Mouse (Mus musculus) ovary, adult 18-20 months (tissue): ENCODE measurements at regions not wholly inside any gene's neighbourhood (a gene's known extent, or its start where the extent isn't known, plus 50 kb on each side); places are given as distances from the start of the nearest gene placed in this dataset.

Experiments used
- DNase-seq: peaks from one replicate; pipeline ENCODE4 v3.0.0; 2022; ENCODE audit warnings: low spot score, mixed read lengths

DNA sequence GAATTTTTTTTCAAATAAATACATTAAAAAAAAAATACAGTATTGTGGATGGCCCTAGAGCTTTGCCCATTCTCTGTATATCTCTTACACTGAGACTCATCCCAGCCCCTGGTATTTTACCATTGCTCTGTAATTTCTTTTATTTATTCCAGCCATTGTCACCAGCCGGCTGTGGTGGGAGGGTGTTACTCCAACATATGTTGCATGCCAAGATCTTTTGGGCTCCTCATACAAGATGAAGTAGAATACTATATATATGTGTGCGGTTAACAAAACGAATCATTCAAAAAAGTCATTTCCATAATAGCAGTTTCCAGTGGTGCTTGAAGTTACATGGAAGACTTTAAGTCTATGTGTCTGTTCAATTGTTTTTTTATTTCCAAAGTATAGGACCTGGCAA, 268.0 kb upstream of the Npvf start:
- no peak for DNase-seq

DNA sequence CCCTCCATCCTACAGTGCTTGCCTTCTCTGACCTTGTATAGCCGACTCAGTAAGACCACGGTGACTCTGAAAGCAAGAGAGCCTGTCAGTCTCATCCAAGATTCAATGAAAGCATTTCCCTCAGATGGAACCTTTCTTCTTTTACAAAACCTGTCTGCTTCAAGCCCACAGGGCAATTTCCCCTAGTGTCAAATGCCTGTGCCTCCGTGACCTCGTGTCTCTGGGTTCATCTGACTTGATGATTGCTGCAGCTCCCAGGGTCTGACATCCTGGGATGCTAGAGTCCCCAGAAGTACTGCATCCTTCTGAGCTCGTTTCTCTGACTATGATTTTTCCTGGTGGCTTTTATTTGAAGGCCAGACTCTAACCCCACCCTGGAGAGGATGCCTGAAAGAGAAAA, 270.3 kb upstream of the Npvf start:
- DNase-seq = no peak

DNA sequence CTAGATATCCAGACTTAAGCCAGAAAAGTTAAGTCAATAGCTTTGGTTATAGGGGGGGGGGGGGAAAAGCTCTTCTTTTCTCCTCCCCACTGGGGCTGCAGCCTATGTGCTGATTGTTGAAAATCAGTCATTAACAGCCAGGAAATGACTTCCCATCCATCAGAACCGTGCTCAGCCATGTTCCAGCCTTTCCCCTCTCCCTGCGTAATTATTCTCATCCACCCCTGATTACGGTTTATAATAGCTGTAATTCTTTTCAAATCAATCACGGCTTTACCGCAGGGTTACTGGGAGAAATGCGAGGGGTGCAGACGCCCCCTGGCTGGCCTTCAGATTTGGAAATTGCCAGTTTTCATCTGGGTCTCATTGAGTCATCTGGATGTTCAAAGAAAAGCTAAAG, 270.8 kb upstream of the Npvf start:
- DNase-seq = no peak

- DNase-seq = no peak
Observed at GRCm38 (mm10) chr6:50926313-50926712, 272.1 kb upstream of the Npvf start.

GRCm38 (mm10) chr6:50929503-50929902, 275.3 kb upstream of the Npvf start:
- no peak for DNase-seq

GRCm38 (mm10) chr6:50933510-50933909, 279.3 kb upstream of the Npvf start:
- DNase-seq = no peak

DNA sequence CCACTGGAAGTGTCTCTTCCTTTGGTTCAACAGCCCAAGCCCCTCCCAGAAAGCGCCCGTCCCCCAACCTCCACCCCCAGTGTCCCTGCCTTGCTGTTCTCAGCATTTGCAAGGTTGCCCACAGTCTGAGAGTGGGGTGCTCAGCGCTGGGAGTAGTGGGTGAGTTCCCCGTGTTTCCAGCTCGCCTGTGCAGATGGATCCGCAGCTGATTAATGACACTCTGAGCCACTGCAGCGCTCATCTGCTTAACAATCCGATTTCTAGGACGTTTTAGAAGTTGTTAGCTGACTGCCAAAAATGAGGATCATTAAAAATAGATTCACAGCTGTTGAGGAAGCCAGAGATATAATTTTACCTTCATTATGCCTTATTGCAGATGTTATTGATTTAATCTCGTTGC, 280.0 kb upstream of the Npvf start:
- no peak for DNase-seq

GRCm38 (mm10) chr6:50936306-50936705, 282.1 kb upstream of the Npvf start:
- DNase-seq = no peak

DNA sequence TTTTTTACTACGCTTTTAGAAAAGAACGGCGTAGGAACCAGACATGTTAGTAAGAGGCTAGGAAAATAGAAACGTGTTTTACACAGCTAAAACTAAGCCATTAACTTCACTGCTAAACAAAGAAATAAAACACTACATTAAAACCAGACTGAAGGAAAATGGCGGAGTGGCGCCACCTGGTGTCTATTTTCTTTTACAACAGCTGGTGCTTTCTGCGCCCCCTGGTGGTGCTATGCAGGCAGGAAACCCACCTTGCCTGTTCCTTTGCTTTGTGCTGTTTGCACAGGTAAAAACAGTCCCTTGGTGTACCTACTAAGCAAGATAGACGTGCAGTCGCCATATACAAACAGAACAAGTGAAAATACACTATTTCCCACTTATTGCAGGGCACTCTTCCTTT, 282.9 kb upstream of the Npvf start:
- no peak for DNase-seq

- no peak for DNase-seq
Observed at GRCm38 (mm10) chr6:50938879-50939278, 284.6 kb upstream of the Npvf start.

- DNase-seq = no peak
Observed at GRCm38 (mm10) chr6:50939440-50939839, 285.2 kb upstream of the Npvf start.

- no peak for DNase-seq
Observed at GRCm38 (mm10) chr6:50940118-50940517, 285.9 kb upstream of the Npvf start.

GRCm38 (mm10) chr6:50940641-50941398, 286.6 kb upstream of the Npvf start:
- no peak for DNase-seq

DNA sequence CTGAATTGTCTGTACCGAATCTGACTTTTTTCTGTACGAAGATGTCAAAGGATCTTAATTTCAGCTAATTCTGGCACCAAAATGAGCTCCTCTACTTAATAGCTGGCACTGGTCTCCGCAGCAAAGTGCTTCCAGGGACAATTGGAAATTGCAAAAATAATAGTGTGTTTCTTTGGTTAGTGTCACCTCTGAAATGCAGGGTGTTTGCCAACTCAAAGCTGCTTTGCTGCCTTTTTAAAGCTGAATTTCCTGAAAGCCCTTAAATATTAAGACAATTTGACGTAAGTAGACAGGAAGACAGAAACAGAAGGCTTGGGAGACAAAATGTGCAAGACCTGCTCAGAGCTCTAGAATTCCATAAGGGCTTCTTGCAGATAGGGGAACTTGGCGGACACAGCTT, 288.5 kb upstream of the Npvf start:
- no peak for DNase-seq

GRCm38 (mm10) chr6:50948061-50948460, 293.8 kb upstream of the Npvf start:
- DNase-seq = no peak

- no peak for DNase-seq
Observed at GRCm38 (mm10) chr6:50949361-50949760, 295.1 kb upstream of the Npvf start.

DNA sequence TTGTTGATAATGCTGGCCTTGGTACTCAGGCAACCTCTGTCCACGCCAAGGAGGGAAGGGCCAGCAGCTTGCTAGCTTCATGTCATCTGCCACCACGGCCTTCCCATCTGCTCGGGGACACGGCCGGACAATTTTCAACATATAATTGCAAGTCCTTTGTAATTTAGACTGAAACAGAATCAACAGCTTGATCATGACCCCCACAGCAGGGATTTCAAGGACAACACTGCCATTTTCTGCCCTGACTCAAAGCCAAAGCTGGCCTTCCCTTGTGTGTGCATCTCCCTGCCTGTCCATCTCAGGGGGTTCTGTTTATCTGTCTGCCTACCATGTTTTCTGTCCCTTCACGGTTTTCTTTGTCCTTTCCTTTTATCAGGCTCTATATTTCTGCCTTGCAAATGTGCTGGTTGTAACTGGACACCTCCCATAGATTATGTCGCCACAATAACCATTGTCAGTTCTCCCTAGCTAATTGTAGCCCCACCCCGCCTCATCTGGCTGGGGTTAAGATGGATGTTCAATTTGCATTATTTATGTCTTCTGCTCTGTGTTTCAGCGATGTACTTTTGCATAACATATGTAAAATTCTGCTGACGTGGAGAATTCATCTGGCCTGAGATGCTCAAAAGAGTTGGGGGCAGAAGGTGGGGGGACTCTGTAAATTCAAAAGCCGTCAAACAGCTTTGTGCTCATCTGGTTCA, 295.8 kb upstream of the Npvf start:
- no peak for DNase-seq

- DNase-seq = no peak
Observed at GRCm38 (mm10) chr6:50957328-50957900, 303.2 kb upstream of the Npvf start.

GRCm38 (mm10) chr6:50960341-50960740, 306.1 kb upstream of the Npvf start:
- DNase-seq = no peak

- no peak for DNase-seq
Observed at GRCm38 (mm10) chr6:50961592-50961991, 307.4 kb upstream of the Npvf start.

GRCm38 (mm10) chr6:50968546-50968945, 314.3 kb upstream of the Npvf start:
- DNase-seq = no peak

GRCm38 (mm10) chr6:50969341-50969740, 315.1 kb upstream of the Npvf start:
- no peak for DNase-seq

- no peak for DNase-seq
Observed at GRCm38 (mm10) chr6:50969997-50970396, 315.8 kb upstream of the Npvf start.
